Mouse (Mus musculus): ENCODE measurements at regions not wholly inside any gene's neighbourhood (a gene's known extent, or its start where the extent isn't known, plus 50 kb on each side); places are given as distances from the start of the nearest gene placed in this dataset.

GRCm38 (mm10) chr8:92609908-92610307 is 64.2 kb upstream of the Irx6 start:
- WGBS, result 87% methylated on average over 2 of the region's 2 CpGs
- H3K4me2 ChIP-seq, result no peak overlapping the region
- no peak overlapping the region for H3K4me3 ChIP-seq (replicated peaks)
- H3K9ac ChIP-seq, result no peak overlapping the region
- no peaks in the 10 kb centered on the region for H3K27me3 ChIP-seq
- H3K27ac ChIP-seq, result no peak overlapping the region
- ATAC-seq (ENCODE audit: low FRiP score), result no peak
- no peaks in the 10 kb centered on the region for H3K4me1 ChIP-seq
- no peaks in the 10 kb centered on the region for H3K9me3 ChIP-seq
- H3K36me3 ChIP-seq (replicated peaks), result no peaks in the 10 kb centered on the region

- no peak overlapping the region for H3K4me3 ChIP-seq (replicated peaks)
- H3K27me3 ChIP-seq, result no peaks in the 10 kb centered on the region
- no peak overlapping the region for H3K9ac ChIP-seq
- H3K4me1 ChIP-seq, result no peaks in the 10 kb centered on the region
- H3K4me2 ChIP-seq, result no peak overlapping the region
- H3K27ac ChIP-seq, result no peak overlapping the region
- no peaks in the 10 kb centered on the region for H3K9me3 ChIP-seq
- no peaks in the 10 kb centered on the region for H3K36me3 ChIP-seq (replicated peaks)
- no peak for ATAC-seq (ENCODE audit: low FRiP score)
- WGBS, result 47% methylated on average over 6 of the region's 6 CpGs
Measured at GRCm38 (mm10) chr8:92610487-92611059, 63.5 kb upstream of the Irx6 start.

GRCm38 (mm10) chr8:92613486-92613885 is 60.6 kb upstream of the Irx6 start:
- H3K4me3 ChIP-seq (replicated peaks), result no peak overlapping the region
- no peaks in the 10 kb centered on the region for H3K9me3 ChIP-seq
- no peak overlapping the region for H3K9ac ChIP-seq
- no peak for ATAC-seq (ENCODE audit: low FRiP score)
- no peaks in the 10 kb centered on the region for H3K36me3 ChIP-seq (replicated peaks)
- WGBS, result 52% methylated on average over 4 of the region's 4 CpGs
- no peaks in the 10 kb centered on the region for H3K4me1 ChIP-seq
- H3K4me2 ChIP-seq, result no peak overlapping the region
- no peaks in the 10 kb centered on the region for H3K27me3 ChIP-seq
- H3K27ac ChIP-seq, result no peak overlapping the region

- Histone ChIP-seq H3K4me3 (replicated peaks) (no peak overlapping the region), H3K4me2 (no peak overlapping the region)
Measured at GRCm38 (mm10) chr8:92616341-92617115, 57.6 kb upstream of the Irx6 start.

GRCm38 (mm10) chr8:92618281-92618680 is 55.8 kb upstream of the Irx6 start:
- H3K4me2 ChIP-seq, result no peak overlapping the region
- no peaks in the 10 kb centered on the region for H3K27me3 ChIP-seq
- no peak overlapping the region for H3K27ac ChIP-seq
- H3K9me3 ChIP-seq, result no peaks in the 10 kb centered on the region
- H3K4me3 ChIP-seq (replicated peaks), result no peak overlapping the region
- no peaks in the 10 kb centered on the region for H3K36me3 ChIP-seq (replicated peaks)
- 82% methylated on average over 14 of the region's 14 CpGs for WGBS
- H3K9ac ChIP-seq, result no peak overlapping the region
- no peaks in the 10 kb centered on the region for H3K4me1 ChIP-seq
- no peak for ATAC-seq (ENCODE audit: low FRiP score)

More at GRCm38 (mm10) chr8:92616341-92617115, 57.6 kb upstream of the Irx6 start:
- no peak overlapping the region for H3K9ac ChIP-seq
- ATAC-seq (ENCODE audit: low FRiP score), result no peak
- no peak overlapping the region for H3K27ac ChIP-seq
- WGBS, result 66% methylated on average over 10 of the region's 10 CpGs
- no peaks in the 10 kb centered on the region for H3K4me1 ChIP-seq
- no peaks in the 10 kb centered on the region for H3K9me3 ChIP-seq
- no peaks in the 10 kb centered on the region for H3K36me3 ChIP-seq (replicated peaks)
- no peaks in the 10 kb centered on the region for H3K27me3 ChIP-seq

Data from forebrain, embryonic 12.5 days (tissue).